Mouse (Mus musculus): ENCODE measurements around the gene Hoxd8. TPM values are rescaled to one million over a fixed set of nuclear protein-coding genes. Genes with fewer than 3 reads are reported as not detected.

Hoxd8 gene
- polyA plus RNA-seq, 1 experiment from 2014 or later, result 3.1 TPM

DNA sequence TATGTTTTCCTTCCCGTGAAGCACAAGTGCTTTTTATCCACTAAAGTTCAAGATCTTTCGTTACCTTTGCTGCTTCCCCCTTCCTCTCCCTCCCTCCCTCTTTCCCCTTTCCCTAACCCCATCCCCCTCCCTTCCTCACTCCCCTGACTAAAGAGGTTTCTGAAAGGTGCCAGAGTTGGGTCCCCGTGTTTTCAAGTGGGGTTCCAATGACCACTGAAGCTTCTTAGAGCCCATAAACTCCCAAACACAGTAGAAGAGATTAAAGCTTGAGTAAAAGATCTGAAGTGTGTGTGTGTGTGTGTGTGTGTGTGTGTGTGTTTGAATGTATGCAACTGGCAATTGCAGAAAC lies 35.2 kb upstream of the Hoxd8 start:
- H3K4me2 ChIP-seq (ENCODE audit: low read depth, low read length), result no peak overlapping the region
- H3K36me3 ChIP-seq (ENCODE audit: control insufficient read depth, insufficient read depth, low read length), result no peaks in the 10 kb centered on the region
- H3K27me3 ChIP-seq (replicated peaks; ENCODE audit: control insufficient read depth, insufficient read depth, low read length), result peaks cover 82% of the 10 kb centered on the region
- no peak overlapping the region for H3K4me3 ChIP-seq (ENCODE audit: low read length)
- no peak overlapping the region for H3K27ac ChIP-seq (ENCODE audit: low read length)
- peaks cover 13% of the 10 kb centered on the region for H3K4me1 ChIP-seq (ENCODE audit: control insufficient read depth, insufficient read depth, low read length)
- 3% methylated on average over 3 of the region's 3 CpGs for WGBS
- no peak overlapping the region for H3K9ac ChIP-seq (ENCODE audit: low read depth, low read length)
- no peaks in the 10 kb centered on the region for H3K9me3 ChIP-seq (ENCODE audit: control insufficient read depth, low read length)
- no peak for ATAC-seq

DNA sequence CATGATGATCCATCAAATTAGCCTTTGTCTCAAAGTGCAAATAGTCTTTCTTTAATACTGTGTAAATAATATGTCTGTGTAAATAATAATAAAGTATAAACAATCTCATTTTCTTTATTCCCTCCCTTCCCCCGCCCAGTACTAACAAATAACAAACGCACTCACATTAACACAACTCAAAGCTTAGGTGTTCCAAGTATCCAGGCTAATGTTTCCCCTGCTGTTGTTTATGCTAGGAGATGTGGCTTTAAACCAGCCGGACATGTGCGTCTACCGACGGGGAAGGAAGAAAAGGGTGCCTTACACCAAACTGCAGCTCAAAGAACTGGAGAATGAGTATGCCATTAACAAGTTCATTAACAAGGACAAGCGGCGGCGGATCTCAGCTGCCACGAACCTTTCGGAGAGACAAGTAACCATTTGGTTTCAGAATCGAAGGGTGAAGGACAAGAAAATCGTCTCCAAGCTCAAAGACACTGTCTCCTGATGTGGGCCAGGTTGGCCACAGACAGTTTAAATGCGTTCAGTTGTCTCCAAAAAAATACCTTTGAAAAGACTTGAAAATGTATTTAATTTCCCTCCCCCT lies 34.7 kb upstream of the Hoxd8 start:
- H3K4me1 ChIP-seq (ENCODE audit: control insufficient read depth, insufficient read depth, low read length), result peaks cover 13% of the 10 kb centered on the region
- H3K9ac ChIP-seq (ENCODE audit: low read depth, low read length), result no peak overlapping the region
- H3K9me3 ChIP-seq (ENCODE audit: control insufficient read depth, low read length), result no peaks in the 10 kb centered on the region
- H3K4me2 ChIP-seq (ENCODE audit: low read depth, low read length), result no peak overlapping the region
- no peaks in the 10 kb centered on the region for H3K36me3 ChIP-seq (ENCODE audit: control insufficient read depth, insufficient read depth, low read length)
- WGBS, result 2% methylated on average over 14 of the region's 14 CpGs
- H3K27ac ChIP-seq (ENCODE audit: low read length), result no peak overlapping the region
- ATAC-seq, result no peak
- no peak overlapping the region for H3K4me3 ChIP-seq (ENCODE audit: low read length)
- H3K27me3 ChIP-seq (replicated peaks; ENCODE audit: control insufficient read depth, insufficient read depth, low read length), result peaks cover 82% of the 10 kb centered on the region

DNA sequence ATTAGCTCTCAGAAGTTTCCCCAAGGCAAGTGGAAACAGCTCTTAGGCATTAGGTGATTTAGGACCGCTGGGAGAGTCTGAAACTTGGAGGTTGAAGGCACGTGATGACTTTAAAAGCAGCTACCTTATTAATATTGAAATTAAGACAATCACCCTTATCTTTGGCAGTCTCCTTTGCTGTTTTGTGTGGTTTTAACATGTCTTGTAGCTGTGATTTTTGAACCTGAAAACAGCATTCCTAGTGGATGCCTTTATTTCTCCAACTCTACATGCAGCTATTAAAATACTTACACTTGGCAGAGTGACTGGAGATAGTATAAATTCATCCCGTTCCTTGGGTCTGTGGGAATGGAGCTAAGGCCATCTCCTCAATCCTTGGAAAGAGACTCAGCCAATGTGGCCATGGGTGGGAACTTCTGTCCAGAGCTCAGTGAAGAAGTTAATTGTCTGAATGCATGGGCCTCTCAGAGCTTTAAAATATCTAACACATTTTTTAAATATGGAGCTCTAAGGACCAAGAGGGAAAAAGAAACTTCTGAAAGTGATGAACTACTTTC lies 33.7 kb upstream of the Hoxd8 start:
- Histone ChIP-seq H3K9ac (ENCODE audit: low read depth, low read length) (no peak overlapping the region), H3K36me3 (ENCODE audit: control insufficient read depth, insufficient read depth, low read length) (no peaks in the 10 kb centered on the region), H3K27ac (ENCODE audit: low read length) (no peak overlapping the region), H3K4me3 (ENCODE audit: low read length) (no peak overlapping the region), H3K4me1 (ENCODE audit: control insufficient read depth, insufficient read depth, low read length) (peaks cover 13% of the 10 kb centered on the region), H3K27me3 (replicated peaks; ENCODE audit: control insufficient read depth, insufficient read depth, low read length) (peaks cover 85% of the 10 kb centered on the region), H3K9me3 (ENCODE audit: control insufficient read depth, low read length) (no peaks in the 10 kb centered on the region), H3K4me2 (ENCODE audit: low read depth, low read length) (no peak overlapping the region)
- ATAC-seq, result no peak
- 12% methylated on average over 3 of the region's 3 CpGs for WGBS

DNA sequence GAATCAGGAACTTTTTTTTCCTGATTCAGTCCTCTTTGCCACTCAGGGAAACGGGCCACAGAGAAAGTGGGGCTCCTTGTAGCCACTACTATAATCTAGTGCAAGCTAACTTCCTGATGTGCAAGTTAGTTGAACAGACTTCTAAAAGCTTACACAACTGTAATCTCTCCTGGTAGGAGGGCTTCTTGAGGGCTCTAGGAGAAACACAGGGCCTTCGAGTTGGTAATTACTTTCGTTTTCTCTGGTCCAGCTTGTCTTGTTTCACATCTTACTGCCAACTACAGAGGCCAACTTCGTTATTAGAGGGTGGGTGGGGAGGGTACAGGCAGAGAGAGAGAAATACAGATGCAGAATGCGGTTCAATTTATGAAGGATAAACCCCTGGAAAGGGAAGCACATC lies 32.6 kb upstream of the Hoxd8 start:
- Histone ChIP-seq H3K9ac (ENCODE audit: low read depth, low read length) (no peak overlapping the region), H3K27ac (ENCODE audit: low read length) (no peak overlapping the region), H3K4me1 (ENCODE audit: control insufficient read depth, insufficient read depth, low read length) (peaks cover 13% of the 10 kb centered on the region), H3K4me3 (ENCODE audit: low read length) (no peak overlapping the region), H3K9me3 (ENCODE audit: control insufficient read depth, low read length) (no peaks in the 10 kb centered on the region), H3K36me3 (ENCODE audit: control insufficient read depth, insufficient read depth, low read length) (no peaks in the 10 kb centered on the region), H3K27me3 (replicated peaks; ENCODE audit: control insufficient read depth, insufficient read depth, low read length) (peaks cover 87% of the 10 kb centered on the region), H3K4me2 (ENCODE audit: low read depth, low read length) (no peak overlapping the region)
- WGBS, result 9% methylated on average over 5 of the region's 5 CpGs
- no peak for ATAC-seq

DNA sequence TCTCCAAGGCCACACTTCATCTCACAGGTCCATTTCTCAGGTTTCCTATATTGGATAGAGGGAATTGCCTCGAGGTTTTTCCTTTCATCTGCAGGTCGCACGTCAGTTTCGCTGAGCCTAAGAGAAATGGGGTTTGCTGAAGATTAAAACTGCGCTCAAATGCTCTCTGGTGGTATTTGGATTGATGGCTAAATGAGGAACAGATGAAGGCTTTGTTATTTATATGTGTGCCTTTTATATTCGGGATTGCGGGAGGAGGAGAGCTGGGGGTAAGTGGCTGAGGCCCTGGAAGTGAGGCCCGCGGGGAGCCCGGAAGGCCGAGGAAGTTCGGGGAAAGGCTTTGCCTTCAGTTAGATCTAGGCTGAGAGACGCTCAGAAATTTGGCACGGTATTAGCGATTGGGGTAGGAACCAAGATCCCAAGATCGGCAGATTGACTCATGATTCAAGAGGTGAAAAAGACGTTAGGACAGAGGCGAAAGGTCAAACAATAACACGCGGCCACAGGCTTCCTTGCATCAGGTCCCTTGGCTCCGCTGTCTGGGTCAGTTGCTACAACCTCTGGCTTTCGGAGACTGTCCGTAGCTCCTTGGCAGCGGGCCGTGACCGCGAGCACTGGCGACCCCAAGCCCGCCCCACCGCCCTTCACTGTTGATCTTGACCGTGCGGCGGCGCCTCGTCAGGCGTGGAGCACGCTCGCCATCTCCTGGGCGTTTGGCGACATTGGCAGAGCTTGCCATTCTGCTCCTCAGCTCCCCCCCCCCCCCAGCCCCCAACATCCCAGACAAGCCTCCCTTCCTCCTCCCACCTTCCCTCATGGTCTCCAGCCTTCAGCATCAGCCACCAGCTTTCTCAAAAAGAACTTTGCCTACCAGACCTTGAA lies 31.7 kb upstream of the Hoxd8 start:
- WGBS, result 5% methylated on average over 40 of the region's 40 CpGs
- no peaks in the 10 kb centered on the region for H3K9me3 ChIP-seq (ENCODE audit: control insufficient read depth, low read length)
- peak overlapping the region; percentile 41 for H3K4me3 ChIP-seq (ENCODE audit: low read length)
- H3K27me3 ChIP-seq (replicated peaks; ENCODE audit: control insufficient read depth, insufficient read depth, low read length), result peaks cover 85% of the 10 kb centered on the region
- peak overlapping the region; percentile 55 for H3K4me2 ChIP-seq (ENCODE audit: low read depth, low read length)
- no peak for ATAC-seq
- H3K36me3 ChIP-seq (ENCODE audit: control insufficient read depth, insufficient read depth, low read length), result no peaks in the 10 kb centered on the region
- H3K9ac ChIP-seq (ENCODE audit: low read depth, low read length), result no peak overlapping the region
- H3K4me1 ChIP-seq (ENCODE audit: control insufficient read depth, insufficient read depth, low read length), result peaks cover 12% of the 10 kb centered on the region
- no peak overlapping the region for H3K27ac ChIP-seq (ENCODE audit: low read length)

DNA sequence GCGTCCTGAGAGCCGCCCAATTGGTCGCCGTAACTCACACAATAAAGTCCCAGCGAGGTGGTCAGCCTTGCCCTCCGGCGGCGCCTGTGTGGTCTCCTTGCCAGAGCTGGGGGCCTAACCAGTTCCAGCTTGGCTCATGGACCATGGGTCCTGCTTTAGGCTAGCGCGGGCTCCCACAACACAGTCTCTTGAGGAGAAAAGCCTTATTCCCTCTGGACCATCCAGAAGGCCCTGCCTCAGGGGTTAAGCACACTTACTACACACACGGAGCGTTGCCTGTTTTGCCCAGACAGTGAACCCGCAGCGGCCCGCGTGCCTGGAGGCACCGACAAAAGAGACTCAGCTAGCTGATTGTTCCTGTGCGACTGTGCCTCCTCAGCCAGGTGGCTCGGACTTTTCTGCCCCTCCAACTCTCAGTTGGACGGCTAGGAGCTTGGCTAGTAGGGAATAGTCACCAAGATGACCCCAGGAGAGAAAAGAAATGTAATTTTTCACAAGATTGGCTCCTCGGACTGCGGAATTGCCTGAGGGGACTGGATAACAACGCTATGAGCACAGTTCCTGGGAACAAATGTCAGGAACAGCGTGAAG lies 30.5 kb upstream of the Hoxd8 start:
- Histone ChIP-seq H3K9me3 (ENCODE audit: control insufficient read depth, low read length) (no peaks in the 10 kb centered on the region), H3K27me3 (replicated peaks; ENCODE audit: control insufficient read depth, insufficient read depth, low read length) (peaks cover 83% of the 10 kb centered on the region), H3K4me3 (ENCODE audit: low read length) (no peak overlapping the region), H3K27ac (ENCODE audit: low read length) (no peak overlapping the region), H3K9ac (ENCODE audit: low read depth, low read length) (no peak overlapping the region), H3K36me3 (ENCODE audit: control insufficient read depth, insufficient read depth, low read length) (no peaks in the 10 kb centered on the region), H3K4me2 (ENCODE audit: low read depth, low read length) (no peak overlapping the region), H3K4me1 (ENCODE audit: control insufficient read depth, insufficient read depth, low read length) (0 out of 2 replicates have a peak, but pooled peaks cover 2% of the 10 kb centered on the region)
- ATAC-seq, result no peak; the same call in 1 of the 2 replicates
- WGBS, result 2% methylated on average over 24 of the region's 24 CpGs

DNA sequence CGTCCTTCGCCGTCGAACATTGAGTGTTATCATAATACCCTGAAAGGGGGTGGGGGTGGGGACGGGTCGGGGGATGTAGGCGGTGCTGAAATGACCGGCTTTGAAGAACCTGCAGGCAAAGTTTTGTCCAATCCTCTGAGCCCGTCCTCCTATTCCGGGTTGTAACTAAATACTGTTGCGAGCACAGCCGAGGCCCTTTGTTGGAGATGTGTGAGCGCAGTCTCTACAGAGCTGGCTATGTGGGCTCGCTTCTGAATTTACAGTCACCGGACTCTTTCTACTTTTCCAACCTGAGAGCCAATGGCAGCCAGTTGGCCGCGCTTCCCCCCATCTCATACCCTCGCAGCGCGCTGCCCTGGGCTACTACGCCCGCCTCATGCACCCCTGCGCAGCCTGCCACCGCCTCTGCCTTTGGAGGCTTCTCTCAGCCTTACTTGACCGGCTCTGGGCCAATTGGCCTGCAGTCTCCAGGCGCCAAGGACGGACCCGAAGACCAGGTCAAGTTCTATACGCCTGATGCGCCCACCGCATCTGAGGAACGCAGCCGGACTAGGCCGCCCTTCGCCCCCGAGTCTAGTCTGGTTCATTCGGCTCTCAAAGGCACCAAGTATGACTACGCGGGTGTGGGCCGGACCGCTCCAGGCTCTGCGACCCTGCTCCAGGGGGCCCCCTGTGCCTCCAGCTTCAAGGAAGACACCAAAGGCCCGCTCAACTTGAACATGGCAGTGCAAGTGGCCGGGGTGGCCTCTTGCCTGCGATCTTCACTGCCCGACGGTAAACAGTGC lies 29.3 kb upstream of the Hoxd8 start, which contains the start of gene Hoxd12:
Gene Hoxd12, plus strand, starts transcription at position 133 of the 785 bp plus-strand sequence.
- 0 out of 2 replicates have a peak, but pooled peaks have one; percentile 19 for ATAC-seq
- Histone ChIP-seq H3K4me1 (ENCODE audit: control insufficient read depth, insufficient read depth, low read length) (0 out of 2 replicates have a peak, but pooled peaks cover 2% of the 10 kb centered on the region), H3K27ac (ENCODE audit: low read length) (no peak within 1 kb of the TSS), H3K9me3 (ENCODE audit: control insufficient read depth, low read length) (no peaks in the 10 kb centered on the region), H3K4me3 (ENCODE audit: low read length) (no peak within 1 kb of the TSS), H3K9ac (ENCODE audit: low read depth, low read length) (no peak within 1 kb of the TSS), H3K4me2 (ENCODE audit: low read depth, low read length) (no peak within 1 kb of the TSS), H3K27me3 (replicated peaks; ENCODE audit: control insufficient read depth, insufficient read depth, low read length) (peaks cover 84% of the 10 kb centered on the region), H3K36me3 (ENCODE audit: control insufficient read depth, insufficient read depth, low read length) (no peaks in the 10 kb centered on the region)
- WGBS, result 3% methylated on average over 47 of the region's 47 CpGs

DNA sequence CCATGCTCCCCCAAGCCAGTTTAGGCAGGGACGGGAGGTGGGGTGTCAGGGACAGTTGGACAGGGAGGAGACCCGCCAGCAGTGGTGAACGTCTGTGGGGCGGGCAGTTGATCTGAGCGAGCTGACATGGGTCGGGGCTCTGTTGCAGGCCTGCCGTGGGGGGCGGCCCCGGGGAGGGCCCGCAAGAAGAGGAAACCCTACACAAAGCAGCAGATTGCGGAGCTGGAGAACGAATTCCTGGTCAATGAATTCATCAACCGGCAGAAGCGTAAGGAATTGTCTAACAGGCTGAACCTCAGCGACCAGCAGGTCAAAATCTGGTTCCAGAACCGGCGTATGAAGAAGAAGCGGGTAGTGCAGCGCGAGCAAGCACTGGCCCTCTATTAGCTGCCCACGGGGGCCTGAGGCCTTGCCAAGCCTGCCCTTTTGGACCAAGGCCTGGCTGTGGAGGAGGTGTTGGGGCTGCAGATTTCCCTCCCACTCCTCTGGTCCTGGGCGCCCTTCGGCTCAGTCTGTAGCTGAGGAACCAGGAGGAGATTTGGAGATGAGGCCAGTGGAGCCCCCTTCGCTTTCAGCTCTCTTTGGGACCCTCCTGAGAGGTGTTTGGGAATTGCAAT lies 28.6 kb upstream of the Hoxd8 start:
- Histone ChIP-seq H3K27me3 (replicated peaks; ENCODE audit: control insufficient read depth, insufficient read depth, low read length) (peaks cover 88% of the 10 kb centered on the region), H3K36me3 (ENCODE audit: control insufficient read depth, insufficient read depth, low read length) (no peaks in the 10 kb centered on the region), H3K4me2 (ENCODE audit: low read depth, low read length) (no peak overlapping the region), H3K9ac (ENCODE audit: low read depth, low read length) (no peak overlapping the region), H3K27ac (ENCODE audit: low read length) (no peak overlapping the region), H3K9me3 (ENCODE audit: control insufficient read depth, low read length) (no peaks in the 10 kb centered on the region), H3K4me3 (ENCODE audit: low read length) (no peak overlapping the region), H3K4me1 (ENCODE audit: control insufficient read depth, insufficient read depth, low read length) (0 out of 2 replicates have a peak, but pooled peaks cover 2% of the 10 kb centered on the region)
- ATAC-seq, result no peak
- WGBS, result 7% methylated on average over 24 of the region's 24 CpGs

Measured in intestine, embryonic 16.5 days (tissue).